Mouse (Mus musculus) Patski (cell line): ENCODE measurements around the gene Grik2. TPM values are rescaled to one million over a fixed set of nuclear protein-coding genes. Genes with fewer than 3 reads are reported as not detected.

Source experiments
- ATAC-seq: fragments of 100-300 bp; one replicate; pipeline ENCODE4 v1.8.0; 2021
- CTCF ChIA-PET: fragments of 350-600 bp; sonication (Branson Sonifier 250); formaldehyde crosslinking; loops from one replicate; lab custom pipeline; 2022; ENCODE audit warnings: inconsistent platforms; lab: Charles Lee
- POLR2A ChIA-PET: fragments of 350-600 bp; sonication (Branson Sonifier 250); formaldehyde crosslinking; loops from one replicate; lab custom pipeline; 2022; ENCODE audit warnings: antibody characterized with exemption, inconsistent platforms; lab: Charles Lee
- DNase-seq: peaks from one replicate; pipeline ENCODE4 v3.0.0-alpha.2; 2011; ENCODE audit warnings: low read depth, low spot score
- H3K27me3 ChIP-seq: fragments of 371-371 bp; one replicate; pipeline ENCODE4 v1.5.1; 2021
- CTCF ChIP-seq: fragments of 100-300 bp; IDR thresholded peaks from one replicate; pipeline ENCODE4 v1.5.1; 2021
- in situ Hi-C: fragments of 300-500 bp; cut with MboI; formaldehyde crosslinking; loops from 3 replicates; pipeline ENCODE4 v1.11.1; 2018; ENCODE audit warnings: low pct_unique_long_range_greater_than_20kb, mixed read lengths
- polyA plus RNA-seq: library from polyadenylated mRNA; unstranded; gene quantifications from one replicate; pipeline ENCODE4 v1.2.3, GENCODE M21; 2021

Gene Grik2
- polyA plus RNA-seq, 1 experiment from 2014 or later, result 0.08 TPM

DNA sequence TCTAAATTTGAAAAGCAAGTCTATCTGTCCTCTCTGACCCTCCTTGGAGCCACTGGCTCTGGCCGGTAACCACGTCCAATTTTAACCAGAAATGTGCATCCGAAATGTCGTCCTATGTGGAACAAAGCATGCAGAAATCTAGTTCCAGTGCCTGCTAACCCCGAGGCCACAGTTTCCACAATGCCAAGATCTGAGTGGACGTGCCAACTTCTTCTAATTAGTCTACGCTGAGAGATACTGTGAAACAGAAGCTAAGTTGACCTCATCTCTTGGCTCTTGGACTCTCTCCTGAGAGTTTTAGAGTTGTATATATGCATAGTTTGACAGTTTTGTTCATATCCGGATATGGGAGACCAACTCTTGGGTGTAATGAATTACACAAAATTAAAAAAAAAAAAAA lies 84.1 kb downstream of the Grik2 start:
- in situ Hi-C loops, result no loop called here
- CTCF ChIA-PET, result no interaction called here
- no peak for TF ChIP-seq CTCF

DNA sequence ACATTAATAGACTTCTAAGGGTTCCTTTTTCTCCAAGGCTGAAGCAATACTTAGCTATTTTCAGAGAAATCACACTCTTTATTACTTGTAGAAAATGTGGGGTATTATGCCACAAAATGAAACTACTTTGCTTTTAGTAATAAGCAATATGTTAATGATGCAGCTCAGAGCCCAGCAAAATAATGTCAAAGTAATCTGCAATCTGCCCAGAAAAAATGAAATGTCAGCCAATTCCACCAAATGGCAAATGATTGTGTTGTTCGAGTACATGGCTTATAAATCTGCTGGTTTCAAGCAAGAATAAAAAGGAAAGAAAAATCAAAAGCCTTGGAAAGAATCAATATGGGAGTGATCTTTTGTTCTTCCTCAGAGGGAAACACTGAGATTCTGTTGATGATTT lies 136.2 kb downstream of the Grik2 start:
- no peak for ATAC-seq
- in situ Hi-C loops, result no loop called here
- CTCF ChIA-PET, result no interaction called here

More for the DNA sequence above, 84.1 kb downstream of the Grik2 start:
- DNase-seq (no peak), ATAC-seq (no peak)
- no peaks in the 10 kb centered on the region for H3K27me3 ChIP-seq
- POLR2A ChIA-PET, result no interaction called here

DNA sequence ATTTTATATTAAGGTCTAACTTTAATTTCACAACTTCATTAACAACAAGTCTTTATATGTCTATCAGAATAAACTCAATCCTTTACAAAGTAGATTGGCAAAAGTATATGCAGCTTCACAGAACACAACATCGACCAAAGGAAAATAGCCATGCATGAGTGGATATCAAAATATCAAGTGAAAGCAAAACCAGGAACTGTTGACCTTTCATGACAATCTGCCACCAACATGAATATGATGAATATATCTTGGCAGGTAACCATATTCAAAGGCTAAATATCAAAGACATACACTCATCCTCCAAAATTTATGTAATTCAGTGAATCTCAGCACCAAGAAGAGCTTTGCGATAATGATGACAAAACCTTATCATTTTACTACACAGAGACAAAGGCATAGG lies 141.4 kb downstream of the Grik2 start:
- no peak for DNase-seq
- ChIA-PET CTCF (no interaction called here), POLR2A (no interaction called here)
- no peak for ATAC-seq
- peaks cover 4% of the 10 kb centered on the region for H3K27me3 ChIP-seq
- TF ChIP-seq CTCF, result no peak
- in situ Hi-C loops, result no loop called here

More for the DNA sequence above, 136.2 kb downstream of the Grik2 start:
- no peak for DNase-seq
- POLR2A ChIA-PET, result no interaction called here
- H3K27me3 ChIP-seq, result no peaks in the 10 kb centered on the region
- TF ChIP-seq CTCF, result no peak

DNA sequence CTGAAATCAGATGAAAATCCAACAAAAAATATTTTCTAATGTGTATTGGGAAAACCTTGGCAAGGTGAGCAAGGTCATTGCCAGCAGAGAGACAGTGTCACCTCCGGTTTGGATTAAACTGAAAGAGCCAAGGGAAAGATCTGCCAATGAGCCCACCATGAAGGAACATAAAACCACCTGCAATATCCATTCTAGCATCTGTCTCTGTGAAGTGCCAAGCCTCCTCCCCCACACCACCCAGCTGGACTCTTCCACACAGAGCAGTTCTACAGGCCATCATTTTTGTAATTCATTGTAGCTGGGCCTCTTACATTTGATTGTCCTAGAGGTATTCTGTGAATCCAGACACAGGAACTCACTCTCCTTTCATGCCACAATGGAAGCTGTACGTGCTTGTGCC lies 148.7 kb downstream of the Grik2 start:
- in situ Hi-C loops, result no loop called here
- no peak for DNase-seq
- POLR2A ChIA-PET, result no interaction called here
- no peak for TF ChIP-seq CTCF
- H3K27me3 ChIP-seq, result peaks cover 4% of the 10 kb centered on the region
- no peak for ATAC-seq
- CTCF ChIA-PET, result no interaction called here

DNA sequence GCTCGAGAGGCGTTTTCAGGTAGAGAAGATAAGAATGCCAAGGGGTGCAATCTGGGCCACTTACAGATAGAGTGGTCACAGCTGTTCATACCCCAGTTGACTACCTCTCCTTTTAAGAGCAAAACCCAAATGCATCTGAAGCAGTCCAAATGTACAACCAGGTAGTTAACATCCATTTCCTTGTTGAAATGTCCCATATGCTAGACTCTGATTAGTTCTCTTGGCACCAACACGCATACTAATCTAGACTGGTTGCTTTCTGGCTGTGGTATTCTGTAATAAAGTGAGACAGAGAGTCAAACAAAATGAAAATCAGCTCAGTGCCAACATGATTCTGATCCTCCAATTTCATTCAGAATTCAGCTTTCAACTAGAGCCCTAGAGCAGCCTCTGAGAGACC lies 164.6 kb downstream of the Grik2 start:
- ChIA-PET CTCF (no interaction called here), POLR2A (no interaction called here)
- peaks cover 10% of the 10 kb centered on the region for H3K27me3 ChIP-seq
- no peak for DNase-seq
- no peak for ATAC-seq
- in situ Hi-C loops, result no loop called here
- TF ChIP-seq CTCF, result no peak

DNA sequence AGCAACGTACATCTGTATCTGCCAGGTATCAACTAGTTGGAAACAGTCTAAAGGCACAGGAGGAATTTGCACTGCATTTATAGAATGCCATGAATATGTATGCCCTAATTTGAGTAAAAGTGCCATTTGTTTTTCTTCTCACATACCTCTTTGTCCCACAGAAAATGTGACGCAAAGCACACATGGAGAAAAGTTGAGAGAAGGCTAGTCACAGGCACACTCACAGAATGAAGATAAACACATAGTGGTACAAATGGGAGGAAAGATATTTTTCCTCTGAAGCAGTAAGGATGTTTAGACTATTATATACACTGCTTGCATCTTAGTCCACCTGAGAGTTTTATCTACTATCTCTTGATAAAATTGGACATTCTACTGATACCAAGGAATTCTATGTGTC lies 190.9 kb downstream of the Grik2 start:
- ChIA-PET POLR2A (no interaction called here), CTCF (no interaction called here)
- DNase-seq, result no peak
- in situ Hi-C loops, result no loop called here
- no peaks in the 10 kb centered on the region for H3K27me3 ChIP-seq
- TF ChIP-seq CTCF, result no peak
- ATAC-seq, result no peak

DNA sequence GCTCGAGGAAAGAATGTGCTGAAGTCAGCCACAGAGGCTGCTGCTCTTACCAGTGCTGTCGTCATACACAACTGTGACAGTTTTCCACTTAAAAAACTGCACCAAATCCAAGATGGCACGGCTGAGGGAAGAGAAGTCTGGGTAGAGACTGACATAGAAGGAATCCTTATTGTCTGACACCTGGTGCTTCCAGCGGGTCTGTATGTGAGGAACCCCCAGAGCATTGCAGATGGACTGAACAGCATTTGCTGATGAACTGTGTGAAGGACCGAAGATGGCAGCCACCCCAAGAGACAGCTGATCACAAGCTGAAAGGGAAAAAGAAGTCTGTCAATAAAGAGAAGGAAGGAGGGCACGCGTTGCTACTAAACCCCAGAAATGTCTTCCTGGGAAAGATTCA lies 215.1 kb downstream of the Grik2 start:
- DNase-seq (no peak), ATAC-seq (no peak)
- ChIA-PET CTCF (no interaction called here), POLR2A (no interaction called here)
- TF ChIP-seq CTCF, result no peak
- in situ Hi-C loops, result no loop called here
- no peaks in the 10 kb centered on the region for H3K27me3 ChIP-seq

DNA sequence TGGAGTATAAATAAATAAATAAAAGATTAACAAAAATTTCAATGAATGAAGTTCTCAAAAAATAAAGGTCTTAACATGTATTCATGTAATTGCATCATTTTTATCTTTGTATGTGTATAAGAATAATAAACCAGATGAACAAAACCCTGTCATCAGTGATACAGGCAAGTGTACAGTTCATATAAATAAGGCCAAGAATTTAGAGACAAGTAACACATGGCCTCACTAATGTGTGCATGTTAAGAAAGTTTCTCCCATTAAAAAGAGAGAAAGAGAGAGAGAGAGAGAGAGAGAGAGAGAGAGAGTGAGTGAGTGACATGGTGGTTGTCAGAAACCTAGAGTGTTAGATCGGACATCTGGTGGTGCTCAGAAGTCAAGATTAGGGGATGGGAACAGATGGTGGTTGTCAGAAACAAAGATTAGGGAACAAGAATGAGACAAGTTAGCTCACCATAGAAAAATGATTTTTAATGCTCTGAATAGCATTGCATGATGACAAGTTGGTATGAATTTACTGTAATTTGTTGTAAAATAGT lies 228.6 kb downstream of the Grik2 start:
- TF ChIP-seq CTCF, result no peak
- in situ Hi-C loops, result no loop called here
- ATAC-seq (no peak), DNase-seq (no peak)
- ChIA-PET POLR2A (no interaction called here), CTCF (no interaction called here)
- peaks cover 5% of the 10 kb centered on the region for H3K27me3 ChIP-seq

DNA sequence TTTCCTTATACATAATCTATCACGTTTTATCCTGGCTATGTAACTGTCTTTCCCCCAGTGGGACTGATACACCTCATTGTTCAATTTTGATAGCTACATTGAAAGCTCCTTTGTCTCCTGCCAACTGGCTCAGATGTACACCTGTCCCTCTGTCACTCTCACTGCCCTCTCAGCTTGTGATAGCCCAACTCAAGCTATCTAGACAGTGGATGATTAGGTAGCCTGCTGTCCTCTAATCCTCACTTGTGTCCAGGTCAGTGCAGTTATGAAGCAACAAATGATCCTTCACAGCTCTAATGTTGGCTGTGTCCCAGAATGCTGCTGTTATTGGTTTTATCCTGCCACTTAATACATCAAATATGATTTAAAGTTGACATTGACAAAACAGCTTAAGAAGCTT lies 246.3 kb downstream of the Grik2 start:
- H3K27me3 ChIP-seq, result peaks cover 19% of the 10 kb centered on the region
- POLR2A ChIA-PET, result no interaction called here
- CTCF ChIA-PET, result no interaction called here
- in situ Hi-C loops, result no loop called here
- DNase-seq (no peak), ATAC-seq (no peak)
- no peak for TF ChIP-seq CTCF

DNA sequence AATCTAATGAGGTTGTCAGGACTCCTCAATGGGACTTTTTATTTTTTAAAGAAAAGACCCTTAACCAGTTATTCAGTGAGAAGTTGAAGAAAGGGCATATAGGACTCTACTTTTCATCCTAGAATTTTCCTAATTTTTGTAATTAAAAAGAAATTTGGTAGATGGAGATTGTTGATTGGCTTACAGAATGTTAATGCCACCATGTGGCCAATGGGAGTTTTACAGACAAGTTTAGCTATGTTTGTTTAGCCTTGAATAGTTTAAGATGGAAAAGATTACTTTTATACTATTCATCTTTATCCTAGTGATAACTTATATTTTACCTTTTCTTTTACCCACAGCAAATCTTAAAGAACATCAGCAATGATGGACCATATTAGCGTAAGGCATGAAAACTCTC lies 268.8 kb downstream of the Grik2 start:
- POLR2A ChIA-PET, result no interaction called here
- TF ChIP-seq CTCF, result peak; percentile 21
- in situ Hi-C loops, result no loop called here
- ATAC-seq (no peak), DNase-seq (no peak)
- peaks cover 15% of the 10 kb centered on the region for H3K27me3 ChIP-seq
- CTCF ChIA-PET, result no interaction called here

DNA sequence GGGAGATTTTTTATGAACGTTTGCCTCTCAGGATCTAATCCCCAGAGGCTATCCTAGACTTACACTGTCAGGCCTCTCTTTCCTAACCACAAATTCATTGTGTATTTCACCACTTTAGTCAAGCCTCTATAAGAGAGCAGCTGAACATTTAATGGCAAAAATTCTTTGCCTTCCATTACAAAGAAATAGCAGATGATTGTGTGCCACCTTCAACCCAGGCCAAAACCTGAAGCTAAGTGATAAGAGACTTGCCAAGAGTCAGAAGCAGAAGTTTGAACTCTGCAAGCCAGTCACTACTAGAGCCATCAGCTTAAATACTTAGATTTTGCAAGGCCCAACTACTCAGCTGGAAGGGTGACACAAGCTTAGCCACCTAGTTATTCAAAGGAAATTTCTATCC lies 287.9 kb downstream of the Grik2 start:
- in situ Hi-C loops, result no loop called here
- no peak for ATAC-seq
- H3K27me3 ChIP-seq, result peaks cover 8% of the 10 kb centered on the region
- TF ChIP-seq CTCF, result no peak
- CTCF ChIA-PET, result no interaction called here
- DNase-seq, result no peak
- POLR2A ChIA-PET, result no interaction called here

DNA sequence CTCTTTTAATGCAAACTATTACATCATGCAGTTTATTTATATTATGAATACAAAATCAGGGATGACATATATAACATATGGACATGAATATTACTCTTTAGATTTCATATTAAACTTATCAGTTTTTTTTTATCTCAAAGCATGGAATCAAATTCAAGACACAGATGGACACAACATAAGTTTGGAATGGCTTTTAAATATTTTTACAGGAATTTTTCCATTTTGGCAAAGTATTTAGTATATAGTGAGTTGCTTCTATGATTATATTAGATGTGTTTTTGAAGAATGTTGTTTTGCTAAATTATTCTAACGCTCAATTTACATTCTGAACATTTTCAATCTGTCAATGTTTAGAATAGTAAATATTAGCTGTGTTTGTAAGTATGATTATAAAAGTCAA lies 291.3 kb downstream of the Grik2 start:
- no peak for TF ChIP-seq CTCF
- no peak for ATAC-seq
- in situ Hi-C loops, result no loop called here

More for the DNA sequence above, 291.3 kb downstream of the Grik2 start:
- POLR2A ChIA-PET, result no interaction called here
- no peak for DNase-seq
- CTCF ChIA-PET, result interaction anchor here (1.2 kb wide), 1 partner anchor 38 kb away, joined by 3 read pairs; no protein-coding TSS in a partner anchor
- H3K27me3 ChIP-seq, result peaks cover 8% of the 10 kb centered on the region
